Mouse (Mus musculus): Measurements from ENCODE around the gene Nhsl2.

- TF ChIP-seq CTCF (IDR thresholded peaks at IDR 0.05; ENCODE audit: borderline replicate concordance, control insufficient read depth, extremely low read depth, insufficient read depth, low read length, poor library complexity): no peak
- no peak for TF ChIP-seq POLR2A (IDR thresholded peaks at IDR 0.05; ENCODE audit: control insufficient read depth, extremely low read depth, insufficient read depth, low read length, poor library complexity)
These were observed 183.2 kb downstream of the Nhsl2 start for GRCm38 (mm10) chrX:102032431-102032830.
